Mouse (Mus musculus): ENCODE measurements around the gene Hist1h3g. TPM values are rescaled to one million over a fixed set of nuclear protein-coding genes. Genes with fewer than 3 reads are reported as not detected.

The Hist1h3g gene
- polyA plus RNA-seq, 1 experiment from 2014 or later: 5.3 TPM

DNA sequence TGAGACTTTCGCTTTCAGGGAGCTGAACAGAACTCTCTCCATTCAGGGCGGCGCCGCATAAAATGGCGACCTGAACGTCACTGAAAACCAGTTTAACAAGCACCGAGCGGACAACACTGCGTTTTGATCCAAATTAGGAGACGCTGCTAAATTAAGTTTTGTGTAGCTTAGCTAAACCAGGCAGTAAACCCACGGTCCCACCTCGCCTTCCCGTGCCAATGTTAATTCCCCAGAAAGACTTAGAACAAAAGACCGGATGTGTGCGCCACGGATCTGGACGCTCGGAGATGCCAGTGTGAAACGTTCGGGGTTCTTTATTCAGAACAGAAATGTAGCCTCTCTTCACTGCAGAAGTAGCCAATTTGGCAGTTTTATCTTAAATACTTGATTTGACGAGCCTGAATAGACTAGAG lies 49.8 kb downstream of the Hist1h3g start:
- H3K9me3 ChIP-seq (replicated peaks; ENCODE audit: control insufficient read depth, low read length): no peaks in the 10 kb centered on the region
- peak overlapping the region; percentile 96 for H3K27ac ChIP-seq (ENCODE audit: low read depth, low read length)
- H3K27me3 ChIP-seq (replicated peaks; ENCODE audit: control insufficient read depth, insufficient read depth, low read length): no peaks in the 10 kb centered on the region
- ATAC-seq: 0 out of 2 replicates have a peak, but pooled peaks have one; percentile 21
- H3K4me1 ChIP-seq (ENCODE audit: control insufficient read depth, insufficient read depth, low read length): peaks cover 28% of the 10 kb centered on the region
- peak overlapping the region; percentile 93 for H3K4me2 ChIP-seq (ENCODE audit: low read length)
- under 1% methylated on average over 21 of the region's 21 CpGs for WGBS
- H3K9ac ChIP-seq (ENCODE audit: low read length): peak overlapping the region; percentile 72
- peak overlapping the region; percentile 42 for H3K4me3 ChIP-seq (ENCODE audit: low read depth, low read length)
- H3K36me3 ChIP-seq (ENCODE audit: control insufficient read depth, insufficient read depth, low read length): no peaks in the 10 kb centered on the region
- peak; percentile 84 for DNase-seq (ENCODE audit: low spot score)

Small RNA genes lying within 50 kb of the gene (microRNA-seq; reads per million reads assigned to microRNA genes)
- gene Gm44297 (not detected), gene Gm44359 (not detected), gene Gm44394 (not detected), gene n-TStga1 (0.79 reads per million)

Other genes with a start within 250 kb of the Hist1h3g start
- gene Zfp322a, start 166.2 kb upstream of the Hist1h3g start, polyA plus RNA-seq (2014; fragmentation: Nextera tagmentation; extraction: Ambion mirVana): 49.6 and 59.5 TPM in 2 replicates
- 12.9 and 13.8 TPM in 2 replicates for gene Abt1, start 111.6 kb upstream of the Hist1h3g start, polyA plus RNA-seq (2014; fragmentation: Nextera tagmentation; extraction: Ambion mirVana)
- gene Btn1a1, start 69.5 kb upstream of the Hist1h3g start, polyA plus RNA-seq (2014; fragmentation: Nextera tagmentation; extraction: Ambion mirVana): 0.22 TPM in 1 of 2 replicates, not detected in the other
- 0.10 TPM in 1 of 2 replicates, not detected in the other for gene Btn2a2, start 46.6 kb upstream of the Hist1h3g start, polyA plus RNA-seq (2014; fragmentation: Nextera tagmentation; extraction: Ambion mirVana)
- gene Hist1h4h, start 4.4 kb upstream of the Hist1h3g start, polyA plus RNA-seq (2014; fragmentation: Nextera tagmentation; extraction: Ambion mirVana): 4.3 and 7.1 TPM in 2 replicates
- gene Hist1h2af, start 1.5 kb upstream of the Hist1h3g start, polyA plus RNA-seq (2014; fragmentation: Nextera tagmentation; extraction: Ambion mirVana): 1.9 and 4.4 TPM in 2 replicates
- 0.30 and 0.32 TPM in 2 replicates for gene Hist1h2bh, start 8.0 kb downstream of the Hist1h3g start, polyA plus RNA-seq (2014; fragmentation: Nextera tagmentation; extraction: Ambion mirVana)
- 0.62 and 0.89 TPM in 2 replicates for gene Hist1h3f, start 8.6 kb downstream of the Hist1h3g start, polyA plus RNA-seq (2014; fragmentation: Nextera tagmentation; extraction: Ambion mirVana)
- not detected in 2 replicates for gene Hist1h4f, start 16.2 kb downstream of the Hist1h3g start, polyA plus RNA-seq (2014; fragmentation: Nextera tagmentation; extraction: Ambion mirVana)
- 0.36 and 0.52 TPM in 2 replicates for gene Hist1h1d, start 17.8 kb downstream of the Hist1h3g start, polyA plus RNA-seq (2014; fragmentation: Nextera tagmentation; extraction: Ambion mirVana)
- 3.4 and 5.7 TPM in 2 replicates for gene Hist1h3e, start 26.9 kb downstream of the Hist1h3g start, polyA plus RNA-seq (2014; fragmentation: Nextera tagmentation; extraction: Ambion mirVana)
- gene Hist1h2ae, start 35.8 kb downstream of the Hist1h3g start, polyA plus RNA-seq (2014; fragmentation: Nextera tagmentation; extraction: Ambion mirVana): 65.4 and 105 TPM in 2 replicates
- 2.3 and 4.3 TPM in 2 replicates for gene Hist1h2bg, start 36.0 kb downstream of the Hist1h3g start, polyA plus RNA-seq (2014; fragmentation: Nextera tagmentation; extraction: Ambion mirVana)
- 1.2 and 3.9 TPM in 2 replicates for gene Hist1h2bf, start 38.8 kb downstream of the Hist1h3g start, polyA plus RNA-seq (2014; fragmentation: Nextera tagmentation; extraction: Ambion mirVana)
- 2.2 and 3.2 TPM in 2 replicates for gene Hist1h2ad, start 39.0 kb downstream of the Hist1h3g start, polyA plus RNA-seq (2014; fragmentation: Nextera tagmentation; extraction: Ambion mirVana)
- gene Hist1h3d, start 40.3 kb downstream of the Hist1h3g start, polyA plus RNA-seq (2014; fragmentation: Nextera tagmentation; extraction: Ambion mirVana): 5.8 and 5.9 TPM in 2 replicates
- gene Hist1h4d, start 46.2 kb downstream of the Hist1h3g start, polyA plus RNA-seq (2014; fragmentation: Nextera tagmentation; extraction: Ambion mirVana): 61.0 and 106 TPM in 2 replicates
- 1.2 and 1.8 TPM in 2 replicates for gene Hist1h2be, start 85.7 kb downstream of the Hist1h3g start, polyA plus RNA-seq (2014; fragmentation: Nextera tagmentation; extraction: Ambion mirVana)
- 12.2 and 17.8 TPM in 2 replicates for gene Hist1h1e, start 87.1 kb downstream of the Hist1h3g start, polyA plus RNA-seq (2014; fragmentation: Nextera tagmentation; extraction: Ambion mirVana)
- 0.91 and 1.3 TPM in 2 replicates for gene Hist1h2ac, start 148.5 kb downstream of the Hist1h3g start, polyA plus RNA-seq (2014; fragmentation: Nextera tagmentation; extraction: Ambion mirVana)
- 32.2 and 39.5 TPM in 2 replicates for gene Hist1h2bc, start 148.8 kb downstream of the Hist1h3g start, polyA plus RNA-seq (2014; fragmentation: Nextera tagmentation; extraction: Ambion mirVana)
- not detected in 2 replicates for gene Hist1h1t, start 160.4 kb downstream of the Hist1h3g start, polyA plus RNA-seq (2014; fragmentation: Nextera tagmentation; extraction: Ambion mirVana)
- gene Hist1h4c, start 163.0 kb downstream of the Hist1h3g start, polyA plus RNA-seq (2014; fragmentation: Nextera tagmentation; extraction: Ambion mirVana): 2.9 and 6.5 TPM in 2 replicates
- 3.5 and 4.7 TPM in 2 replicates for gene Hfe, start 175.4 kb downstream of the Hist1h3g start, polyA plus RNA-seq (2014; fragmentation: Nextera tagmentation; extraction: Ambion mirVana)
- 16.9 and 25.2 TPM in 2 replicates for gene Hist1h1c, start 203.4 kb downstream of the Hist1h3g start, polyA plus RNA-seq (2014; fragmentation: Nextera tagmentation; extraction: Ambion mirVana)
- gene Hist1h3c, start 210.2 kb downstream of the Hist1h3g start, polyA plus RNA-seq (2014; fragmentation: Nextera tagmentation; extraction: Ambion mirVana): 2.4 and 5.9 TPM in 2 replicates
- gene Hist1h2bb, start 211.3 kb downstream of the Hist1h3g start, polyA plus RNA-seq (2014; fragmentation: Nextera tagmentation; extraction: Ambion mirVana): 1.3 and 1.5 TPM in 2 replicates
- 27.8 and 49.2 TPM in 2 replicates for gene Hist1h2ab, start 215.7 kb downstream of the Hist1h3g start, polyA plus RNA-seq (2014; fragmentation: Nextera tagmentation; extraction: Ambion mirVana)
- 2.3 and 9.6 TPM in 2 replicates for gene Hist1h3b, start 216.8 kb downstream of the Hist1h3g start, polyA plus RNA-seq (2014; fragmentation: Nextera tagmentation; extraction: Ambion mirVana)
- gene Hist1h4b, start 221.6 kb downstream of the Hist1h3g start, polyA plus RNA-seq (2014; fragmentation: Nextera tagmentation; extraction: Ambion mirVana): 3.5 and 4.7 TPM in 2 replicates
- gene Hist1h4a, start 225.8 kb downstream of the Hist1h3g start, polyA plus RNA-seq (2014; fragmentation: Nextera tagmentation; extraction: Ambion mirVana): 0.97 TPM in 1 of 2 replicates, not detected in the other
- 2.0 and 4.7 TPM in 2 replicates for gene Hist1h3a, start 227.0 kb downstream of the Hist1h3g start, polyA plus RNA-seq (2014; fragmentation: Nextera tagmentation; extraction: Ambion mirVana)
- gene Hist1h1a, start 228.2 kb downstream of the Hist1h3g start, polyA plus RNA-seq (2014; fragmentation: Nextera tagmentation; extraction: Ambion mirVana): 2.3 and 2.4 TPM in 2 replicates
- not detected in 2 replicates for gene Trim38, start 234.5 kb downstream of the Hist1h3g start, polyA plus RNA-seq (2014; fragmentation: Nextera tagmentation; extraction: Ambion mirVana)

Measured in forebrain, embryonic 14.5 days (tissue).